Mouse (Mus musculus): ENCODE results near the gene Mymx. TPM values are rescaled to one million over a fixed set of nuclear protein-coding genes. Genes with fewer than 3 reads are reported as not detected.

Gene Mymx
- polyA plus RNA-seq, 1 experiment from 2014 or later: 1.1 TPM

GRCm38 (mm10) chr17:45582188-45582587, 19.7 kb downstream of the Mymx start:
- Histone ChIP-seq H3K4me3 (ENCODE audit: low read depth, low read length) (no peak overlapping the region), H3K27ac (ENCODE audit: low read depth, low read length) (no peak overlapping the region), H3K9ac (ENCODE audit: low read depth, low read length) (no peak overlapping the region), H3K9me3 (ENCODE audit: control insufficient read depth, low read length) (no peaks in the 10 kb centered on the region), H3K4me2 (replicated peaks; ENCODE audit: low read depth, low read length) (no peak overlapping the region), H3K27me3 (ENCODE audit: control insufficient read depth, insufficient read depth, low read length) (no peaks in the 10 kb centered on the region), H3K4me1 (replicated peaks; ENCODE audit: control insufficient read depth, insufficient read depth, low read length) (0 out of 2 replicates have a peak, but pooled peaks cover 4% of the 10 kb centered on the region), H3K36me3 (ENCODE audit: control insufficient read depth, insufficient read depth, low read length) (no peaks in the 10 kb centered on the region)
- no peak for ATAC-seq (ENCODE audit: low FRiP score)
- WGBS: 91% methylated on average over 6 of the region's 6 CpGs
- DNase-seq (ENCODE audit: low spot score): no peak

- Histone ChIP-seq H3K9me3 (ENCODE audit: control insufficient read depth, low read length) (no peaks in the 10 kb centered on the region), H3K4me3 (ENCODE audit: low read depth, low read length) (no peak overlapping the region), H3K27me3 (ENCODE audit: control insufficient read depth, insufficient read depth, low read length) (no peaks in the 10 kb centered on the region), H3K27ac (ENCODE audit: low read depth, low read length) (no peak overlapping the region), H3K4me1 (replicated peaks; ENCODE audit: control insufficient read depth, insufficient read depth, low read length) (0 out of 2 replicates have a peak, but pooled peaks cover 4% of the 10 kb centered on the region), H3K36me3 (ENCODE audit: control insufficient read depth, insufficient read depth, low read length) (no peaks in the 10 kb centered on the region), H3K4me2 (replicated peaks; ENCODE audit: low read depth, low read length) (no peak overlapping the region), H3K9ac (ENCODE audit: low read depth, low read length) (no peak overlapping the region)
- ATAC-seq (ENCODE audit: low FRiP score) (peak; percentile 28; the same call in 1 of the 2 replicates), DNase-seq (ENCODE audit: low spot score) (peak; percentile 80)
- 21% methylated on average over 2 of the region's 2 CpGs for WGBS
Observed at GRCm38 (mm10) chr17:45581567-45581983, 20.3 kb downstream of the Mymx start.

- peak; percentile 41 for DNase-seq (ENCODE audit: low spot score)
- no peaks in the 10 kb centered on the region for H3K27me3 ChIP-seq (ENCODE audit: control insufficient read depth, insufficient read depth, low read length)
- WGBS: 47% methylated on average over 12 of the region's 12 CpGs
- 0 out of 2 replicates have a peak, but pooled peaks cover 4% of the 10 kb centered on the region for H3K4me1 ChIP-seq (replicated peaks; ENCODE audit: control insufficient read depth, insufficient read depth, low read length)
- H3K9ac ChIP-seq (ENCODE audit: low read depth, low read length): no peak overlapping the region
- no peak overlapping the region for H3K27ac ChIP-seq (ENCODE audit: low read depth, low read length)
- H3K4me3 ChIP-seq (ENCODE audit: low read depth, low read length): no peak overlapping the region
- no peak for ATAC-seq (ENCODE audit: low FRiP score)
- H3K9me3 ChIP-seq (ENCODE audit: control insufficient read depth, low read length): no peaks in the 10 kb centered on the region
- H3K36me3 ChIP-seq (ENCODE audit: control insufficient read depth, insufficient read depth, low read length): no peaks in the 10 kb centered on the region
- H3K4me2 ChIP-seq (replicated peaks; ENCODE audit: low read depth, low read length): no peak overlapping the region
Observed at GRCm38 (mm10) chr17:45580958-45581477, 20.9 kb downstream of the Mymx start.

GRCm38 (mm10) chr17:45579554-45579953, 22.3 kb downstream of the Mymx start:
- H3K9ac ChIP-seq (ENCODE audit: low read depth, low read length): no peak overlapping the region
- no peaks in the 10 kb centered on the region for H3K4me1 ChIP-seq (replicated peaks; ENCODE audit: control insufficient read depth, insufficient read depth, low read length)
- no peak overlapping the region for H3K4me2 ChIP-seq (replicated peaks; ENCODE audit: low read depth, low read length)
- no peak overlapping the region for H3K4me3 ChIP-seq (ENCODE audit: low read depth, low read length)
- H3K36me3 ChIP-seq (ENCODE audit: control insufficient read depth, insufficient read depth, low read length): no peaks in the 10 kb centered on the region
- H3K9me3 ChIP-seq (ENCODE audit: control insufficient read depth, low read length): no peaks in the 10 kb centered on the region
- no peak overlapping the region for H3K27ac ChIP-seq (ENCODE audit: low read depth, low read length)
- no peaks in the 10 kb centered on the region for H3K27me3 ChIP-seq (ENCODE audit: control insufficient read depth, insufficient read depth, low read length)
- DNase-seq (ENCODE audit: low spot score) (no peak), ATAC-seq (ENCODE audit: low FRiP score) (no peak)
- 88% methylated on average over 4 of the region's 4 CpGs for WGBS

- H3K9ac ChIP-seq (ENCODE audit: low read depth, low read length): no peak overlapping the region
- DNase-seq (ENCODE audit: low spot score): peak; percentile 40
- no peaks in the 10 kb centered on the region for H3K9me3 ChIP-seq (ENCODE audit: control insufficient read depth, low read length)
- no peaks in the 10 kb centered on the region for H3K36me3 ChIP-seq (ENCODE audit: control insufficient read depth, insufficient read depth, low read length)
- no peak overlapping the region for H3K4me3 ChIP-seq (ENCODE audit: low read depth, low read length)
- 73% methylated on average over 7 of the region's 7 CpGs for WGBS
- no peaks in the 10 kb centered on the region for H3K4me1 ChIP-seq (replicated peaks; ENCODE audit: control insufficient read depth, insufficient read depth, low read length)
- H3K27me3 ChIP-seq (ENCODE audit: control insufficient read depth, insufficient read depth, low read length): no peaks in the 10 kb centered on the region
- no peak for ATAC-seq (ENCODE audit: low FRiP score)
- no peak overlapping the region for H3K27ac ChIP-seq (ENCODE audit: low read depth, low read length)
- H3K4me2 ChIP-seq (replicated peaks; ENCODE audit: low read depth, low read length): no peak overlapping the region
Observed at GRCm38 (mm10) chr17:45578843-45579242, 23.1 kb downstream of the Mymx start.

GRCm38 (mm10) chr17:45578242-45578641, 23.7 kb downstream of the Mymx start:
- H3K27ac ChIP-seq (ENCODE audit: low read depth, low read length): no peak overlapping the region

GRCm38 (mm10) chr17:45575123-45575897, 26.6 kb downstream of the Mymx start:
- no peak overlapping the region for H3K4me2 ChIP-seq (replicated peaks; ENCODE audit: low read depth, low read length)
- 0 out of 2 replicates have a peak, but pooled peaks cover 4% of the 10 kb centered on the region for H3K4me1 ChIP-seq (replicated peaks; ENCODE audit: control insufficient read depth, insufficient read depth, low read length)
- no peak for ATAC-seq (ENCODE audit: low FRiP score)
- H3K27ac ChIP-seq (ENCODE audit: low read depth, low read length): 0 out of 2 replicates have a peak overlapping the region, but pooled peaks have one; percentile 92
- H3K27me3 ChIP-seq (ENCODE audit: control insufficient read depth, insufficient read depth, low read length): no peaks in the 10 kb centered on the region
- H3K9me3 ChIP-seq (ENCODE audit: control insufficient read depth, low read length): no peaks in the 10 kb centered on the region
- 91% methylated on average over 8 of the region's 8 CpGs for WGBS
- no peak for DNase-seq (ENCODE audit: low spot score)
- H3K36me3 ChIP-seq (ENCODE audit: control insufficient read depth, insufficient read depth, low read length): peaks cover 10% of the 10 kb centered on the region
- H3K4me3 ChIP-seq (ENCODE audit: low read depth, low read length): no peak overlapping the region
- peak overlapping the region; percentile 85; the same call in 1 of the 2 replicates for H3K9ac ChIP-seq (ENCODE audit: low read depth, low read length)

More at GRCm38 (mm10) chr17:45578242-45578641, 23.7 kb downstream of the Mymx start:
- Histone ChIP-seq H3K9me3 (ENCODE audit: control insufficient read depth, low read length) (no peaks in the 10 kb centered on the region), H3K4me1 (replicated peaks; ENCODE audit: control insufficient read depth, insufficient read depth, low read length) (no peaks in the 10 kb centered on the region), H3K27me3 (ENCODE audit: control insufficient read depth, insufficient read depth, low read length) (no peaks in the 10 kb centered on the region), H3K36me3 (ENCODE audit: control insufficient read depth, insufficient read depth, low read length) (no peaks in the 10 kb centered on the region), H3K4me3 (ENCODE audit: low read depth, low read length) (no peak overlapping the region), H3K9ac (ENCODE audit: low read depth, low read length) (no peak overlapping the region), H3K4me2 (replicated peaks; ENCODE audit: low read depth, low read length) (no peak overlapping the region)
- 74% methylated on average over 5 of the region's 5 CpGs for WGBS
- no peak for DNase-seq (ENCODE audit: low spot score)
- no peak for ATAC-seq (ENCODE audit: low FRiP score)

- peaks cover 14% of the 10 kb centered on the region for H3K36me3 ChIP-seq (ENCODE audit: control insufficient read depth, insufficient read depth, low read length)
- peak overlapping the region; percentile 92 for H3K4me3 ChIP-seq (ENCODE audit: low read depth, low read length)
- peaks cover 4% of the 10 kb centered on the region; the same call in 1 of the 2 replicates for H3K4me1 ChIP-seq (replicated peaks; ENCODE audit: control insufficient read depth, insufficient read depth, low read length)
- DNase-seq (ENCODE audit: low spot score) (peak; percentile 68), ATAC-seq (ENCODE audit: low FRiP score) (peak; percentile 34)
- 4% methylated on average over 17 of the region's 17 CpGs for WGBS
- H3K27me3 ChIP-seq (ENCODE audit: control insufficient read depth, insufficient read depth, low read length): no peaks in the 10 kb centered on the region
- no peaks in the 10 kb centered on the region for H3K9me3 ChIP-seq (ENCODE audit: control insufficient read depth, low read length)
- H3K27ac ChIP-seq (ENCODE audit: low read depth, low read length): peak overlapping the region; percentile 92
- peak overlapping the region; percentile 85 for H3K9ac ChIP-seq (ENCODE audit: low read depth, low read length)
- H3K4me2 ChIP-seq (replicated peaks; ENCODE audit: low read depth, low read length): peak overlapping the region; percentile 86
Observed at GRCm38 (mm10) chr17:45574129-45574761, 27.7 kb downstream of the Mymx start.

Data from hindbrain, embryonic 11.5 days (tissue).